Mouse (Mus musculus) retina, postnatal 1 day (tissue): ENCODE results near the gene Lgi2.

ENCODE experiments used
- DNase-seq: peaks from one replicate; pipeline ENCODE4 v3.0.0-alpha.2; 2012

Lgi2 gene

GRCm38 (mm10) chr5:52565813-52566531, at the start of gene Lgi2:
Lgi2 (minus strand) TSS chr5:52566462.
- peak; percentile 75 for DNase-seq

- DNase-seq = no peak
Observed at GRCm38 (mm10) chr5:52615421-52615820, 49.2 kb upstream of the Lgi2 start.

- DNase-seq = no peak
Observed at GRCm38 (mm10) chr5:52614686-52615085, 48.4 kb upstream of the Lgi2 start.

- DNase-seq = no peak
Observed at GRCm38 (mm10) chr5:52612776-52613175, 46.5 kb upstream of the Lgi2 start.

- no peak for DNase-seq
Observed at GRCm38 (mm10) chr5:52611315-52611895, 45.1 kb upstream of the Lgi2 start.

GRCm38 (mm10) chr5:52610306-52610705, 44.0 kb upstream of the Lgi2 start:
- no peak for DNase-seq

- DNase-seq = no peak
Observed at GRCm38 (mm10) chr5:52609672-52610071, 43.4 kb upstream of the Lgi2 start.

- no peak for DNase-seq
Observed at GRCm38 (mm10) chr5:52604582-52605041, 38.4 kb upstream of the Lgi2 start.

- no peak for DNase-seq
Observed at GRCm38 (mm10) chr5:52590612-52591011, 24.4 kb upstream of the Lgi2 start.

- DNase-seq = no peak
Observed at GRCm38 (mm10) chr5:52588650-52589049, 22.4 kb upstream of the Lgi2 start.

- DNase-seq = no peak
Observed at GRCm38 (mm10) chr5:52587291-52587733, 21.1 kb upstream of the Lgi2 start.

- DNase-seq = no peak
Observed at GRCm38 (mm10) chr5:52572572-52572971, 6.3 kb upstream of the Lgi2 start.

- no peak for DNase-seq
Observed at GRCm38 (mm10) chr5:52570746-52571145, 4.5 kb upstream of the Lgi2 start.

- DNase-seq = peak; percentile 48
Observed at GRCm38 (mm10) chr5:52565214-52565812, 949 bp downstream of the Lgi2 start.

- peak; percentile 24 for DNase-seq
Observed at GRCm38 (mm10) chr5:52564351-52564750, 1.9 kb downstream of the Lgi2 start.

- DNase-seq = no peak
Observed at GRCm38 (mm10) chr5:52560240-52560639, 6.0 kb downstream of the Lgi2 start.

GRCm38 (mm10) chr5:52555526-52555925, 10.7 kb downstream of the Lgi2 start:
- peak; percentile 28 for DNase-seq

- no peak for DNase-seq
Observed at GRCm38 (mm10) chr5:52551318-52551632, 15.0 kb downstream of the Lgi2 start.

GRCm38 (mm10) chr5:52550613-52551317, 15.5 kb downstream of the Lgi2 start:
- DNase-seq = peak; percentile 23

- peak; percentile 48 for DNase-seq
Observed at GRCm38 (mm10) chr5:52546950-52547349, 19.3 kb downstream of the Lgi2 start.

- no peak for DNase-seq
Observed at GRCm38 (mm10) chr5:52543770-52544169, 22.5 kb downstream of the Lgi2 start.

- DNase-seq = no peak
Observed at GRCm38 (mm10) chr5:52540186-52540585, 26.1 kb downstream of the Lgi2 start.

- DNase-seq = no peak
Observed at GRCm38 (mm10) chr5:52539483-52539882, 26.8 kb downstream of the Lgi2 start.

- DNase-seq = no peak
Observed at GRCm38 (mm10) chr5:52537024-52537423, 29.2 kb downstream of the Lgi2 start.
